Mouse (Mus musculus): Measurements from ENCODE around the gene Ntm.

Ntm gene

GRCm38 (mm10) chr9:29055637-29056036 is 907.3 kb downstream of the Ntm start:
- no peak for DNase-seq (ENCODE audit: low spot score in 2 of 2)

GRCm38 (mm10) chr9:29036466-29036865 is 926.5 kb downstream of the Ntm start:
- no peak for DNase-seq (ENCODE audit: low spot score in 2 of 2)

GRCm38 (mm10) chr9:29036058-29036457 is 926.9 kb downstream of the Ntm start:
- no peak for DNase-seq (ENCODE audit: low spot score in 2 of 2)

GRCm38 (mm10) chr9:29026410-29026809 is 936.5 kb downstream of the Ntm start:
- no peak for DNase-seq (ENCODE audit: low spot score in 2 of 2)

- no peak for DNase-seq (ENCODE audit: low spot score in 2 of 2)
Measured at GRCm38 (mm10) chr9:29025603-29026002, 937.3 kb downstream of the Ntm start.

GRCm38 (mm10) chr9:29025104-29025503 is 937.8 kb downstream of the Ntm start:
- DNase-seq (ENCODE audit: low spot score in 2 of 2): no peak

- no peak for DNase-seq (ENCODE audit: low spot score in 2 of 2)
Measured at GRCm38 (mm10) chr9:29016879-29017278, 946.1 kb downstream of the Ntm start.

- no peak for DNase-seq (ENCODE audit: low spot score in 2 of 2)
Measured at GRCm38 (mm10) chr9:29013881-29014280, 949.1 kb downstream of the Ntm start.

- no peak for DNase-seq (ENCODE audit: low spot score in 2 of 2)
Measured at GRCm38 (mm10) chr9:29012541-29012940, 950.4 kb downstream of the Ntm start.

- no peak for DNase-seq (ENCODE audit: low spot score in 2 of 2)
Measured at GRCm38 (mm10) chr9:29011476-29011875, 951.5 kb downstream of the Ntm start.

GRCm38 (mm10) chr9:29004534-29004933 is 958.4 kb downstream of the Ntm start:
- no peak for DNase-seq (ENCODE audit: low spot score in 2 of 2)

- DNase-seq (ENCODE audit: low spot score in 2 of 2): no peak
Measured at GRCm38 (mm10) chr9:28999951-29000351, 963.0 kb downstream of the Ntm start.

GRCm38 (mm10) chr9:28977275-28977674 is 985.7 kb downstream of the Ntm start:
- DNase-seq (ENCODE audit: low spot score in 2 of 2): no peak

GRCm38 (mm10) chr9:28969455-28969854 is 993.5 kb downstream of the Ntm start:
- no peak for DNase-seq (ENCODE audit: low spot score in 2 of 2)

All from frontal cortex, postnatal 10 days (tissue).